8 mouse cellular contexts compared by ENCODE assay signal in genomic region chr5:137757887-137758286, GRCm38 (mm10). TPM values are rescaled to one million over a fixed set of nuclear protein-coding genes. Genes with fewer than 3 reads are reported as not detected.
A peak's percentile ranks its signal among the peaks of the same experiment; 100 is the strongest.
DNase-seq lines count a peak whose midpoint lies in the region; ATAC-seq and TF ChIP-seq lines count a peak whose summit lies in the region.

No protein-coding gene starts in this region.

- peaks cover 17% of the 10 kb centered on the region for H3K4me1 ChIP-seq in lung, embryonic 16.5 days (replicated peaks; ENCODE audit: control insufficient read depth, insufficient read depth, low read length)
- H3K4me1 ChIP-seq in lung, adult 2 months (ENCODE audit: control insufficient read depth, insufficient read depth, low read length): peaks cover 7% of the 10 kb centered on the region

- H3K36me3 ChIP-seq in lung, embryonic 16.5 days (ENCODE audit: control insufficient read depth, insufficient read depth, low read length): peaks cover 22% of the 10 kb centered on the region

- TF ChIP-seq POLR2A in lung, adult 2 months (IDR thresholded peaks at IDR 0.05; ENCODE audit: borderline replicate concordance, extremely low read depth, low read depth, low read length): no peak

- intact Hi-C loops in heart, postnatal 10 days (cut with DNase I): loop anchor here (1.0 to 5.0 kb wide), 2 partner anchors 101 to 156 kb away; partner anchors contain the start of gene Mospd3
- intact Hi-C loops in left cerebral cortex, postnatal 36 days (cut with DNase I): loop anchor here (1.0 kb wide), 1 partner anchor 101 kb away; no protein-coding TSS in a partner anchor

- peak; percentile 41 for DNase-seq in adrenal gland, postnatal 10 days
- no peak for DNase-seq in adrenal gland, adult 8-10 months
- no peak for DNase-seq in lung, adult 2 months
- DNase-seq in heart, postnatal 10 days: peak; percentile 87 to 88
- peak; percentile 63 to 69 for DNase-seq in left cerebral cortex, postnatal 36 days (ENCODE audit: low spot score in 2 of 2)
- DNase-seq in embryo, embryonic 9.5 days (ENCODE audit: extremely low spot score): no peak

- 54% methylated on average over 6 of the region's 6 CpGs for WGBS in lung, embryonic 16.5 days
- 47% methylated on average over 6 of the region's 6 CpGs for WGBS in lung, adult 2 months

- H3K9ac ChIP-seq in lung, embryonic 16.5 days (ENCODE audit: low read length): no peak overlapping the region

- no peak overlapping the region for H3K4me2 ChIP-seq in lung, embryonic 16.5 days (ENCODE audit: low read depth, low read length)

- no peak for TF ChIP-seq CTCF in lung, adult 2 months (IDR thresholded peaks at IDR 0.05; ENCODE audit: insufficient read depth, low read length)

- no peaks in the 10 kb centered on the region for H3K9me3 ChIP-seq in lung, embryonic 16.5 days (ENCODE audit: control insufficient read depth, low read length)

- H3K27ac ChIP-seq in lung, embryonic 16.5 days (ENCODE audit: low read length): no peak overlapping the region

- no peak overlapping the region for H3K4me3 ChIP-seq in lung, embryonic 16.5 days (ENCODE audit: low read length)
- H3K4me3 ChIP-seq in lung, adult 2 months (replicated peaks; ENCODE audit: extremely low read depth, low read depth, low read length): no peak overlapping the region

- H3K27me3 ChIP-seq in lung, embryonic 16.5 days (ENCODE audit: control insufficient read depth, insufficient read depth, low read depth, low read length): no peaks in the 10 kb centered on the region

- 0 out of 2 replicates have a peak, but pooled peaks have one; percentile 29 for ATAC-seq in lung, embryonic 16.5 days (ENCODE audit: low read depth)
- ATAC-seq in CD4-positive, CD25-positive, alpha-beta regulatory T cell, adult 4 months: no peak

RNA-seq across cellular contexts. Expression of gene Tsc22d4, which starts 12.4 kb away (rescaled TPM):
- 100 to 1,000 TPM in 1 of 2 experiments, 10 to 100 TPM in 1; 88.3 to 101 TPM for total RNA-seq in adrenal gland, postnatal 10 days (2021)
- total RNA-seq in adrenal gland, adult 8-10 months (2022): 100 to 1,000 TPM in 2 of 4 experiments, 10 to 100 TPM in 2; 73.9 to 110 (median 94.0) TPM
- polyA plus RNA-seq in lung, embryonic 16.5 days (2015; fragmentation: Nextera tagmentation; extraction: Ambion mirVana): 140 and 146 TPM in 2 replicates
- 103 and 110 TPM in 2 replicates for polyA plus RNA-seq in lung, adult 2 months (2012; rRNA removed)
- 100 to 1,000 TPM; 279 to 287 TPM for total RNA-seq in heart, postnatal 10 days (2021)
- 100 to 1,000 TPM; 166 to 203 TPM for total RNA-seq in left cerebral cortex, postnatal 36 days (2021)
- polyA plus RNA-seq in CD4-positive, CD25-positive, alpha-beta regulatory T cell, adult 4 months (2017; shearing (Covaris generic)): 10 to 100 TPM; 49.6 to 62.4 TPM

RNA-seq across cellular contexts. Expression of gene Nyap1, which starts 16.5 kb away (rescaled TPM):
- 1 to 10 TPM; 4.9 to 6.5 TPM for total RNA-seq in adrenal gland, postnatal 10 days (2021)
- 10 to 100 TPM in 1 of 4 experiments, 1 to 10 TPM in 3; 4.4 to 10.2 (median 7.1) TPM for total RNA-seq in adrenal gland, adult 8-10 months (2022)
- polyA plus RNA-seq in lung, embryonic 16.5 days (2015; fragmentation: Nextera tagmentation; extraction: Ambion mirVana): 1.6 and 1.9 TPM in 2 replicates
- 2.3 and 2.4 TPM in 2 replicates for polyA plus RNA-seq in lung, adult 2 months (2012; rRNA removed)
- total RNA-seq in heart, postnatal 10 days (2021): 1 to 10 TPM; 1.6 to 1.7 TPM
- 10 to 100 TPM; 70.1 to 79.5 TPM for total RNA-seq in left cerebral cortex, postnatal 36 days (2021)
- polyA plus RNA-seq in CD4-positive, CD25-positive, alpha-beta regulatory T cell, adult 4 months (2017; shearing (Covaris generic)): under 1 TPM in 1 of 2 experiments, not detected in 1; 0.11 TPM

RNA-seq across cellular contexts. Expression of gene Ppp1r35, which starts 20.8 kb away (rescaled TPM):
- 10 to 100 TPM; 21.6 to 23.1 TPM for total RNA-seq in adrenal gland, postnatal 10 days (2021)
- total RNA-seq in adrenal gland, adult 8-10 months (2022): 10 to 100 TPM; 21.2 to 35.5 (median 27.0) TPM
- 25.9 and 30.5 TPM in 2 replicates for polyA plus RNA-seq in lung, embryonic 16.5 days (2015; fragmentation: Nextera tagmentation; extraction: Ambion mirVana)
- 32.7 and 46.7 TPM in 2 replicates for polyA plus RNA-seq in lung, adult 2 months (2012; rRNA removed)
- 10 to 100 TPM; 13.4 to 17.4 TPM for total RNA-seq in heart, postnatal 10 days (2021)
- total RNA-seq in left cerebral cortex, postnatal 36 days (2021): 10 to 100 TPM; 23.5 to 28.6 TPM
- 1 to 10 TPM; 6.9 to 7.0 TPM for polyA plus RNA-seq in CD4-positive, CD25-positive, alpha-beta regulatory T cell, adult 4 months (2017; shearing (Covaris generic))

RNA-seq across cellular contexts. Expression of gene Mepce, which starts 29.6 kb away (rescaled TPM):
- total RNA-seq in adrenal gland, postnatal 10 days (2021): 10 to 100 TPM; 43.5 to 47.9 TPM
- total RNA-seq in adrenal gland, adult 8-10 months (2022): 10 to 100 TPM; 53.8 to 66.8 (median 56.1) TPM
- polyA plus RNA-seq in lung, embryonic 16.5 days (2015; fragmentation: Nextera tagmentation; extraction: Ambion mirVana): 10.0 and 10.5 TPM in 2 replicates
- 43.3 and 44.2 TPM in 2 replicates for polyA plus RNA-seq in lung, adult 2 months (2012; rRNA removed)
- 10 to 100 TPM; 26.2 to 41.3 TPM for total RNA-seq in heart, postnatal 10 days (2021)
- total RNA-seq in left cerebral cortex, postnatal 36 days (2021): 10 to 100 TPM; 33.5 to 42.8 TPM
- 10 to 100 TPM; 27.5 to 32.3 TPM for polyA plus RNA-seq in CD4-positive, CD25-positive, alpha-beta regulatory T cell, adult 4 months (2017; shearing (Covaris generic))

RNA-seq across cellular contexts. Expression of gene Zcwpw1, which starts 29.7 kb away (rescaled TPM):
- 1 to 10 TPM; 5.9 to 6.7 TPM for total RNA-seq in adrenal gland, postnatal 10 days (2021)
- 1 to 10 TPM; 1.4 to 4.4 (median 2.8) TPM for total RNA-seq in adrenal gland, adult 8-10 months (2022)
- 24.3 and 26.8 TPM in 2 replicates for polyA plus RNA-seq in lung, embryonic 16.5 days (2015; fragmentation: Nextera tagmentation; extraction: Ambion mirVana)
- polyA plus RNA-seq in lung, adult 2 months (2012; rRNA removed): 0.49 and 0.60 TPM in 2 replicates
- 1 to 10 TPM; 2.8 to 3.1 TPM for total RNA-seq in heart, postnatal 10 days (2021)
- total RNA-seq in left cerebral cortex, postnatal 36 days (2021): 1 to 10 TPM; 4.6 to 7.2 TPM
- polyA plus RNA-seq in CD4-positive, CD25-positive, alpha-beta regulatory T cell, adult 4 months (2017; shearing (Covaris generic)): 10 to 100 TPM; 15.2 to 24.8 TPM

Comparison
In these comparisons a context has a peak if more than half of its experiments do, and no peak if none do; other contexts are left out.
1. DNase-seq: peak in adrenal gland, postnatal 10 days (single experiment), heart, postnatal 10 days (2 of 2) and left cerebral cortex, postnatal 36 days (2 of 2); none in adrenal gland, adult 8-10 months (single experiment), lung, adult 2 months (single experiment) and embryo, embryonic 9.5 days (single experiment).
2. RNA of gene Nyap1, which starts 16.5 kb away (total RNA-seq): 70.1 to 79.5 TPM in left cerebral cortex, postnatal 36 days; 4.4 to 10.2 TPM in adrenal gland, adult 8-10 months, 4.9 to 6.5 TPM in adrenal gland, postnatal 10 days and 1.6 to 1.7 TPM in heart, postnatal 10 days; every median in the first group is over 4 times any median in the second.